Mouse (Mus musculus): ENCODE data around the gene Olfr71.

- TF ChIP-seq CHD2 (IDR thresholded peaks at IDR 0.05; ENCODE audit: low read depth, low read length) (no peak), ZC3H11A (IDR thresholded peaks at IDR 0.05; ENCODE audit: borderline replicate concordance, low read depth, low read length) (no peak)
These were observed 3.7 kb upstream of the Olfr71 start for GRCm38 (mm10) chr4:43713652-43714219.

All from ES-E14 (cell line).